Mouse (Mus musculus) urinary bladder, adult 2 months (tissue): ENCODE data around the gene D630045J12Rik. TPM values are rescaled to one million over a fixed set of nuclear protein-coding genes. Genes with fewer than 3 reads are reported as not detected.

Source experiments
- DNase-seq: peaks from one replicate; pipeline ENCODE4 v3.0.0; 2022; ENCODE audit warnings: low spot score
- polyA plus RNA-seq: library from polyadenylated mRNA; depleted of rRNA; stranded (reverse); fragments of >200 nt; gene quantifications from 2 replicates; pipeline ENCODE4 v1.2.3, GENCODE M21; 2012

D630045J12Rik gene
- polyA plus RNA-seq, 1 experiment, result 3.5 TPM

- no peak for DNase-seq
Measured at GRCm38 (mm10) chr6:38242833-38243232, 11.0 kb downstream of the D630045J12Rik start.

GRCm38 (mm10) chr6:38242295-38242830 lies 11.4 kb downstream of the D630045J12Rik start:
- no peak for DNase-seq

GRCm38 (mm10) chr6:38241508-38241907 lies 12.3 kb downstream of the D630045J12Rik start:
- no peak for DNase-seq

DNA sequence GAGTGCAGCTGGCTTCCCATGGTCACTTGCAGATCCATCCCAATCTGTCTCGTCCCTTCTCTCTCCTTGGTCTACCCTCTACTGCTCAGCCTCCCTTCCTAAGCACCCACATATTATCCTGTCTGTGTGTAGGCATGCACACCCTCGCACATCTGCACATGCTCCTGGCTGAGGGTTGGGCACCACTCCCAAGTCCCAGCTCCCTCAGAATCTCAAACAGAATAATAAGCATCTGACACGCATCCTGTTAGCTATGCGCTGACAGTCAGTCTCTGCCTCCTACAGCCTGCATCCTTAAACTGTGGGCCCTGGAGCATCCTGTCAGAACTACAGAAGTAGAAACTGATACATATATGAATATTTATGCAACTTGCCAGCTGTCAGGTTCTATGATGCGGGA lies 13.2 kb downstream of the D630045J12Rik start:
- no peak for DNase-seq

DNA sequence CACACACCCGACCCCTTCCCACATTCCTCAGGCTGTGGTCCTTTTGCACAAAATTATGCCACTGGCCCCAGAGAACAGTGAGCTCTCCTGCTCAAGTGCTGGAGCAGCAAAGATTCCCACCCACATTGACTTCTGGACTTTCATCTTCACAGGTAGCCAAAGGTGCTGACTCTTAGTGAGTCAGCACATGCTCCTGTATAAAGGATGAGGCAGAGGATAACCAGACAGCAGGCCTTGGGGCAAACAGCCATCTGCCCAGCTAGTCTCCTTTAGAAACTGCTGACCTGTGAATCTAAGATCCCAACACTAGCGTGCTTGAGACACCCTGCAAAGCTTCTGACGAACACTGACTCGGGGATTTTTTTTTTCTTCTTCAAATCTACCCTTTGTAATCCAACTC lies 15.4 kb downstream of the D630045J12Rik start:
- DNase-seq, result no peak

GRCm38 (mm10) chr6:38235991-38236658 lies 17.7 kb downstream of the D630045J12Rik start:
- no peak for DNase-seq

DNA sequence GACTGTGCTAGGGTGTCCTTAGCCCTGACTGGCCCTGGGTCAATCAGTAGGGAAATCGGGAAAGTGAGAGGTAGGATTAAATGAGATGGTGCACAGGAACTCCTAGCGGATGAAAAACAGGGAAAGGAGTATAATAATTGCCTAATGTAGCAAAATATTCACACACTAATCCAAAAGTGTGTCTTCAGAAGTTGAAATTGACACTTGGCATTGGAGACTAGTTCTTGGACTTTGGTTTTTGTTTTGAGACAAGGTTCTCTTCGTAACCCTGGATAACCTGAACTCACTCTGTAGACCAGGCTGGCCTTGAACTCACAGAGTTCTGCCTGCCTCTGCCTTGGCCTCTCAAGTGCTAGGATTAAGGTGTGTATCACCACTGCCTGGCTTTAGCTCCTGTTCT lies 20.0 kb downstream of the D630045J12Rik start:
- DNase-seq, result no peak

DNA sequence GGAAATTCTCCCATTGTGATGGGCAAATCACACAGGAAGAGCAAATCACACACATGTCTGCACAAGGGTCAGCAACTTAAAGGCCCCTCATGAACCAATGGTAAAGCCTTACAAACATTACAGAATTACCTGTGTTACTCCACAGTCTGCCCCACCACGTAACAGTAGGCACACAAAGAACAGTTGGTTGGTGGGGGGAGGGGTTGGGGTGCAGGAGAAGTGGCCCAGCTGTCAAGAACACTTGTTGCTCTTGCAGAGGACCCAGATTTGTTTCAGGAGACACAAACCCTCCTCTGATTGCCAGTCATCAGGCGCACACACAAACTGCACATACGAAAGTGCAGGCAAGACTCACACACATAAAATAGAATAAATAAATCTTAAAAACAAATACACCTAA lies 20.9 kb downstream of the D630045J12Rik start:
- DNase-seq, result no peak

DNA sequence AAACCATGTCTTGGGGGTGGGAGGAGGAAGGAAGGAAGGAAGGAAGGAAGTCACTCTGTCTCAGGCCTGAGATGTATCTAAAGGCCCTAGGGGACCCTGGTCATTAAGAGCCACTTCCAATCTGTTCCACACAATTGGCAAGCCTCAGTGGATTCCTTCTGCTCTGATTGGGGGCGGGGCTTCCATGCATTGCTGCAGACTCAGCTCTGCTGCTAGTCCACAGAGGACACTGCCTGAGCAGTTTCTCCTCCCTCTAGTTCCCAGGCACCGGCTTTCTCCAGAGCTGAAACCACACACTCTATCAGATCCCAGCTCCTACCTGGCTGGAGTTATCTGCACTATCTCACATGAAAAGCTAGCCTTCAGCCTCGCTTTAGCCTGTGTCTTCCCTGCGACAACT lies 21.8 kb downstream of the D630045J12Rik start:
- no peak for DNase-seq

DNA sequence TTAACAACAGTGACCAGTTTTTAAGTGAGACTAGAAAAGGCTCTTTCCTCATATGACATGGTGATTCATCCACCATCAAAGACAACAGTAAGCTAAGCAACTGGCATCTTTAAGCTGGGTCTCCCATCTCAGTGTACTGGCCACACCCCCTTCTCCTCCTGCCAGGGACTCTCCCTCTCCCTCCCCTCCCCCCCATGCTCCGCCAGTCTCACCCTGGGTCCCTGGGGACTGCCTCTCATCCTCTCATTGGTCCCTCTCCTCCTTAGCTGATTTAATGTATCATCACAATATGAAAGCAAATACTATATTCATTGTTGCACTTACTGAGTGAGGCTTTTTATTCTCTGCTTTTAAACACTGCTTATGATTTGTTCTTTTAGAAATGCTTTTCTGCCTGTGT lies 29.7 kb downstream of the D630045J12Rik start:
- no peak for DNase-seq

- DNase-seq, result no peak
Measured at GRCm38 (mm10) chr6:38219261-38219660, 34.5 kb downstream of the D630045J12Rik start.

GRCm38 (mm10) chr6:38215448-38216110 lies 38.2 kb downstream of the D630045J12Rik start:
- no peak for DNase-seq

GRCm38 (mm10) chr6:38207621-38208020 lies 46.2 kb downstream of the D630045J12Rik start:
- DNase-seq, result no peak

DNA sequence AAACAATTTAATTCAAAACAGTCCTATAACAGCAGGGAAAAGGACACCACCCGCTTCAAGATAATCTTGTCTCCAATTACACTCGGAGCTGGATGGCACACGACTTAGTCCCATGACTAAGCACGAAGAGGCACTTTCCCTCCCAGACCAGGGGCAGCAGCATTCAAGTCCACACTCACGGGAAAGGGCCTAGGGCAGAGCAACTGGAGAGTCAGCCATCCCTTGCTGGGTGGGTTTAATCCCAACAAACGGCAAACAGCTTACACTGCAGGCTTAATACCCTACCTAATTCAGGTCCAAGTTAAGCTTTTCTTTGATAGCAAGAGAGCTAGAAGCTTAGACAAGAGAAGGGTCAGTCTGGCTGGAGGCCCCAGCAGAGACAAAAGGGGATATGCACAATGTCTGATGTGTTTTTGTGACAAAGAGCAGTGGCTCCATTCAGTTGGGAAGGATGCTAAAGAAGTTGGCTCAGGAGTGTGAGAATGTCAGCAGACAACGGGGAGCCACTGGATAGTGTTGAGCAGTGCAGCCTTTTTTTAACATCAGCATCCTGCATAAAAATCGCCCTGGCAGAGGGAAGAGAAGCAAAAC lies 46.8 kb downstream of the D630045J12Rik start:
- no peak for DNase-seq

DNA sequence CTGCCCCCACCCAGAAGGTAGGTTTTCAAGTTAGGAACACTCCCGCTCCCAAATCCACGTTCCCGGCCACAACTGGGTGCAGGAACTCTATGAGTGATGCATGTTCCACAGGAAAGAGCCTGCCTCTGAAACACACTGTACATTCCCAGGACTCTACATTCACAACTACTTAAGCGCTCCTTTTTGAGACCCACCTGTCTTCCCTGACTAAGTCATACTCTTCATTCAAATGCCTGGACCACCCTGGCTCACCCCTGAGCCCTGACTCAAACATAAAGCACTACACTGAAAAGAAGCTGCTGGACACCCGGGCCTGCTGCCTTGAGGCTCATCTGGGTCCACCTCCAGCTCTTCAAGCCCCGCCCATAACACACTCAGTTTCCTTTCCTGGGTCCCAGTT lies 48.4 kb downstream of the D630045J12Rik start:
- no peak for DNase-seq

DNA sequence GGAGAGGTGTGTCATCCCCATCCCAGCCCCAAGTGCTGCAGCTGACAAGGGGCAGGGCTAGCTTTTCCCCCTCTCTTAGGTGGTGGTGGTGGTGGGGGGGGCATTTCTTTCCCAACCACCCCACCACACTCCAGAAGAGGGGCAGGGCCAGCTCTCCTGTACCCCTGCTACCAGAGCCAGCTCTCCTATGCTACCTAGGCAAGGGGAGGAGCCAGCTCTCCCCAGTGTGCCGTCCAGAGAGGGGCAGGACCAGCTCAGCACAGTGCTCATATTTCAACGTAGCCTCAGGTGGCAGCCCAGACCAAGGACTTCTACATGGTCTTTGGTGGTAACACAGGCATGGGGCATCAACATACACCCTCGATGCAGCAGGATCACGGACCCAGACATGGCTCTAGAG lies 50.0 kb downstream of the D630045J12Rik start:
- no peak for DNase-seq

GRCm38 (mm10) chr6:38202816-38203215 lies 51.0 kb downstream of the D630045J12Rik start:
- no peak for DNase-seq

GRCm38 (mm10) chr6:38201495-38201894 lies 52.3 kb downstream of the D630045J12Rik start:
- DNase-seq, result no peak

DNA sequence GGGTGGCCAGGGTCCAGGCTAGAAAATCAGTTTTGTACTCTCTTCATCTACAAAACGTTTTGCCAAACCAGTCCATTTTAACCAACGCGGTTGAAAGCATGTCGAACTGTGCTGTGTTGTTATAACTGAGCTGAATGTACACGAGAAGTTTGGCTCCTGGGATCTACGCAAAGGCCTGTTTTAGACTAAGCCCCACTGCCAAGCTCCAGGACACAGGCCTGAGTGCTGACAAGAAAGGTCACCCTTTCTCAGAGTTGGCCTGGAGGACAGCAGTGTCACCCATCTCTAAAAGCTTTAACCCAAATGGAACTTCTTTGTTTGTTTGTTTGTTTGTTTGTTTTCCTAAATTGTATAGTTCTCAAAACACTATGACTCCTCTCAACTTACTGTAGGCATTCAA lies 54.2 kb downstream of the D630045J12Rik start:
- no peak for DNase-seq

DNA sequence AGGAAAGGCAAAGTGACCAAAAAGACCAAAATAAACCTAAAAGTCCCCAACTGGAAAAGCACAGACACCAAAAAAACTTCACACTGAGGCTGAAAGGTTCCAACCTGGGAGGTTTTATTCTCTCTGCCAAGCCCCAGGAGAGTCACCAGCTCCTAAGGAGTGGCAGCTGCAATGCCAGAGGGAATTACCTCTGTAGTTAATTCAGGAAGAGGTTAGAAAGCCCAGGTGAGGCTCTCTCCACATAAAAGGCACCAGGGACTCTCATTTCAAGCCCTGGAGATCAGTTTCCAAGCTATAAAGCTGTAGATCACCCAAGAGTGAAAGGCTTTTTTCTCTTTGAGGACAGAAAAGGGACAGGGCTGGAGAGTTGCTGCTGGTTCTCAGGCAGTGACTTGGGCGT lies 55.1 kb downstream of the D630045J12Rik start:
- DNase-seq, result no peak

DNA sequence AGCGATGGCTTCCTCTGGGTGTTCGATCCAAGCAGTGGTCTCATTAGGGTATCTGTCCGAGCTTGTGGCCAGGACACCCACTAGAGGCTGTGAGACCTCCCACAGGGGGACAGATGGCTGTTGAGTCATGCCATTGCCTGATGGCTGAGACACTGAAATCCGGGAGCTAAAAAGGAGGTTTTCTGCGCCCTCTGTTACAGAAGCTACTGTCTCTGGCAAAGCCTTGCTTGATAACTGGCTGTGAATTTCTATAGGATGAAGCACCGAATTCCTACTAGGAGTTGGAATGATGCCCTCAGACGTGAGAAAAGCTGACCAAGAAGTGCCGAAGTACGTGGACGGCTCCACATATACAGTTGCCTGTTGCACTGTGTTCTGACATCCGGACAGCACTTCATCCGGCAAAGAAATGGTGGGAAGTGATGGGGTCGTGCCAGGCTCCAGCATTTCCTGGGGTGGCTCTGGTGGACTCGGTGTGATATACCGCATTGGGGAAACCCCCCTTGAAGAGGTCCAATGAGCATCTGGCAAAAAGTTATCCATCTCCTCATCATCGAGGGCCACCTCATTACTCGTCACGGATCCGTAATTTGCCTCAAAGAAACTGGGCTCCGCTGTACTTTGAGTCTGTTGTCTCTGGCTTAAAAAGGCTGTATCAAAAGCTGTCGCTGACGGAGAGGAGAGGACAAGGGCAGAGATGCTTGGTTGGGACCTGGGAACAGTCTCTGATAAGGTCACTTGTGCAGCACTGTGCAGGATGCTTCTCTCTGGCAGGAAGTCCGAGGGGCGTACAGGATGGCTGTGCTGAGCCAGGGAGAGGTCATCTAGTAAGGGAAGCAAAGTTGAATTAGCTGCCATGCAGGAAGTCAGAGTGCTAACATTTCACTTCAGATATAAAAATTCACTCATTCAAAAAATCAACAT lies 57.3 kb downstream of the D630045J12Rik start:
- no peak for DNase-seq

GRCm38 (mm10) chr6:38195306-38195705 lies 58.5 kb downstream of the D630045J12Rik start:
- DNase-seq, result no peak
